Mouse (Mus musculus) monocyte, adult 5-6 weeks (primary cell): Measurements from ENCODE around the gene Ankrd12. TPM values are rescaled to one million over a fixed set of nuclear protein-coding genes. Genes with fewer than 3 reads are reported as not detected.
A peak's percentile ranks its signal among the peaks of the same experiment; 100 is the strongest.
"Not testable (repeated sequence)": the region's sequence is repeated elsewhere in the genome, so short reads cannot be mapped to it uniquely, and the experiment has no call there.

Source experiments
- ATAC-seq: fragments of 153-309, 156-312 bp; replicated peaks from 2 replicates; pipeline ENCODE4 v1.8.0; 2017; ENCODE audit warnings: mild to moderate bottlenecking; ENCODE audit not compliant: low TSS enrichment, insufficient number of reproducible peaks, severe bottlenecking, poor library complexity, low FRiP score
- total RNA-seq: library from RNA; stranded (forward); fragments of 200-1000, 200-491, 200-594 nt; gene quantifications from 3 replicates; pipeline ENCODE4 v1.2.3, GENCODE M21; 2017

Ankrd12 gene
- total RNA-seq, 1 experiment from 2014 or later: 60.7 TPM

DNA sequence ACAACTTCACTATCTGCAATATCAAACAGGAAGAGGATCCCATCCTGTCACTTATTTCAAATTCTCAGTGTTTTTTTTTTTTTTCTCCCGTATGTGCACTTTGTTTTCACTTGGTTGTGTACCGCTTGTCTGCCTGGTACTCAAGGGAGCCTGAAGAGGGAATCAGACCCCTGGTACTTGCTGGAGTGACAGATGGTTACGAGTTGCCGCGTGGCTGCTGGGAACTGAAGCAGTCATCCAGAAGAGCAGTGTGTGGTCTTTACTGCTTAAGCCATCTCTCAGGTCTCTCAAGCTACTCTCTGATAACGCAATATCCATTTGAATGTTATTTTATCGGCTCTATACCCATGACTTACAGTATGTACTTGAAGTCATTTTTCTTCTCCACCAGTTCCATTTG, 52.7 kb downstream of the Ankrd12 start:
- no peak for ATAC-seq

DNA sequence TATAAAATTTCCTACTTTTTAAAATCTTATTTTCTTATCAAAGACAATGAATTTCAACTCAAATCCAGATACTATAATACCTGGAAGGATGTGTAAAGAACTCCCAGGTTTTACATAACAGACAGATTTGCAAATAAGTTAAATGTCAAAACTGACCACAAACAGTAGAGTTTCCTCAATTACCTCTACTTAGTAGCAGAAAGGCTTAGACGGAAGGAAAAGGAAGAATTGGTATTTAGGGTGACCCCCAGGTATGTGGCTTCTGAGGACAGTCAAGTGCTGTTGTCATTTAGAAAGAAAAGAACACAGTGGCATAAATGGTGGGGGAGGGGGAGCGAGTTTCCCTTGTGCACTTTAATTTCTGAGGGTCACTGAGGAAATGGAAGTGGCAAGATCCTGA, 65.1 kb downstream of the Ankrd12 start:
- no peak for ATAC-seq

DNA sequence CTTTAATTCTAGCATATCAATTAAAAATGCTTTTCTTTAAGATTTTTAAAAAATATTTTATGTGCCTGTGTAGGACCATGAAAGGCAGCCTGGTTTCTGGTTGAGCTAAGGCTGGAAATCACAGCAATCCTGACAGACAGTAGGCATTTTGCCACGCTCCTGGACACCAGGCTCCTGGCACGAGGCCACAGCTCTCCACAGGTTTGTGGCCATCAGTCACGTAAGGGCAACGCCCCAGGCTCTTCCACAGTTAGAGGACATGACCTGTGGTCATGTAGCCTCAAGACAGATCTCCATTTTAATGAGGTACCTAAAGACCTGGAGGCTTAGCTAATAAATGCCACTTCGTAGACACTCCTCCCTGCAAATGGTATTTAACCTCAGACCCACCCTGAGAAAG, 69.0 kb downstream of the Ankrd12 start:
- no peak for ATAC-seq

DNA sequence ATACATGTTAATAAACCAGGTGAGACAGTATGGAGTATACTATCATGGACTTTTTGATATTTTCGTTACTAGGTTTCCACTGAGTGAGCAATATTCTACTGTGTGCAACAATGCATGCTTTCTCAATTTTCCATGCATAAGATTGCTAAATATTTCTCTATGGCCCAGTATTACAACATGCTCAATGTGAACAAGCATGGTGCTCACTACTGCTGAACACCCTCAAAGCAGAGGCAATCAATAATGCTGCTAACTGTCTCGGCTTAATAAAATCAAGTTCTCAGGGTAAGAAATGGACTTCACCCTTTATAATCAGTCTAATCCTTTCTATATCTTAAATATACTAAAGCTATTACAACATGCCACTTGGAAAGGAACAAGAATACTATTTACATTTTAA, 69.4 kb downstream of the Ankrd12 start:
- ATAC-seq: no peak

DNA sequence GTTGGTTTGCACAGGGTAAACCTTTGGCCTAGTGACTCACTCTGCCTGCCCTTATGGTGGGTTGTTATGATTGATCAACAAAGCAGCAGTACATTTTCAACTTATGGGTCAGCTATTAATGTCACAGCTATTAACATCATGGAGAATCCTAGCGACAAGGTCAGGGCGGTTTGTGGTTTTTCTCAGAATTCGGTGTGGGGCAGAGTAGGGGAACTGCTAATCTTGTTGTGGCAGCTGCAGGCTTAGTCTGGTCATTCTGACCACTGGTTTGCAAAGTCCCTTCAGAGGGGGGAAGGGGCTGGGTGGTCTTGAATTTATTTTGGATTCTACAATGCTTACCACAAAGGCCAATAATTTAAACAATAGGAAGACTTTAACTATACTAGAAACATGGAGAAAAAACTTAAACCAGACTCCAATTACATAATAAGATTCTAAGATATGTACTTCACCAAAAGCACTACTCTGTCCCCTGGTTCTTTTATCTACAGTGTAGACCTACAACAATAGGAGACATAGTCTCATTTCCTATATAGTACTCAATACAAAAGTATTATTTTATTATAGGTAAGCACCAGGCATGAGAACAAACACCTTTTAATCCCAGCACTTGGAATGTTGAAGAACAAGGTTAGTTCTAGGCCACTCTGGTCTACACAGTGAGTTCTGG, 88.6 kb downstream of the Ankrd12 start:
- no peak for ATAC-seq

DNA sequence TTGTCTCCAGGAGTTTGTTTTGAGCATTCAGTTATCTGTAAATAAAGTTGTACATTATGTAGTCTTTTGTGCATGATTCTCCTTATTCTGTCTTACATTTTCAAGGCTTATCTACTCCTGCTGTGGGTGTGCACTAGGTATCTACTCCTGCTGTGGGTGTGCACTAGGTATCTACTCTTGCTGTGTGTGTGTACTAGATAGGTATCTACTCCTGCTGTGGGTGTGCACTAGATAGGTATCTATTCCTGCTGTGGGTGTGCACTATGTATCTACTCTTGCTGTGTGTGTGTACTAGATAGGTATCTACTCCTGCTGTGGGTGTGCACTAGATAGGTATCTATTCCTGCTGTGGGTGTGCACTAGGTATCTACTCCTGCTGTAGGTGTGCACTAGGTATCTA, 100.2 kb downstream of the Ankrd12 start:
- ATAC-seq: not testable (repeated sequence)

DNA sequence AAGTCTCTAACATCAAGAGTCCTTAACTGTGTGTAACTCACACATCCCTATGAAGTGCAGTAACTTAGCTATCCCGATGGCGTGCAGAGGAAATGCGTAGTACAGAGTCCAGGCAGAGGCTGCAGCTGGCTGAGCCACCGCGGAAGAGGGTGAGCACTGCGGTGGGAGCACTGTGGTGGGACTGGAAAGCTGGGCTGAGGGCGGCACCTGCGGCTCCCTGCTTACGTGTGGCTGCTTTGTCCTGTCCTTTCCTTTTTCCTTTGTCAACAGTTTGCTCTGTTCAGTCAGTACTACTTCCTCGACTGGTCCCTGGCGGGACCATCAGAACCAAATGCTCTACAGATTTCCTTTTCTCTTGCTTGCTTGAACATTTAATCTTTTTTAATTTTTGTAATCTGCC, 109.1 kb downstream of the Ankrd12 start:
- no peak for ATAC-seq

DNA sequence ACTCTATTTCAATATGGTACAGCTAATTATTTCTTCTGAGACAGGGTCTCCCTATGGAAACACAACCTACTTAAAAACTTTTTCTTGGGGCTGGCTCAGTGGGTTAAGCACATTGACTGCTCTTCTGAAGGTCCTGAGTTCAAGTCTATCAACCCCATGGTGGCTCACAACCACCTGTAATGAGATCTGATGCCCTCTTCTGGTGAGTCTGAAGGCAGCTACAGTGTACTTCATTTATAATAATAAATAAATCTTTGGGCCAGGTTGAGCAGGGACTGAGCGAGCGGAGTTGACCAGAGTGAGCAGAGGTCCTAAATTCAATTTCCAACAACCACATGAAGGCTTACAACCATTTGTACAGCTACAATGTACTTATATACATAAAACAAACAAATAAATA, 114.6 kb downstream of the Ankrd12 start:
- ATAC-seq: no peak

DNA sequence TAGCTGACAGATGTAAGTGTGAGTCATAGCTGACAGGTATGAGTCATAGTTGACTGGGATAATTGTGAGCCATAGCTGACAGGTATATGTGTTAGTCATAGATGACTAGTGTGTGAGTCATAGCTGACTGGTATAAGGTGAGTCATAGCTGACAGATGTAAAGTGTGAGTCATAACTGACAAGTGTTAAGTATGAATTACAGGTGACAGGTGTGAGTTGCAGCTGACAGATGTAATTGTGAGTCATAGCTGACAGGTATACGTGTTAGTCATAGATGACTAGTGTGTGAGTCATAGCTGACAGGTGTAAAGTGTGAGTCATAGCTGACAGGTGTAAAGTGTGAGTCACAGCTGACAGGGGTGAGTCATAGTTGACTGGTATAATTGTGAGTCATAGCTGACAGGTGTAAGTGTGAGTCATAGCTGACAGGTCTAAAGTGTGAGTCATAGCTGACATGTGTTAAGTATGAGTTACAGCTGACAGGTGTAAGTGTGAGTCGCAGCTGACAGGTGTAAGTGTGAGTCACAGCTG, 115.2 kb downstream of the Ankrd12 start:
- ATAC-seq: peak; percentile 47; the same call in 1 of the 2 replicates

DNA sequence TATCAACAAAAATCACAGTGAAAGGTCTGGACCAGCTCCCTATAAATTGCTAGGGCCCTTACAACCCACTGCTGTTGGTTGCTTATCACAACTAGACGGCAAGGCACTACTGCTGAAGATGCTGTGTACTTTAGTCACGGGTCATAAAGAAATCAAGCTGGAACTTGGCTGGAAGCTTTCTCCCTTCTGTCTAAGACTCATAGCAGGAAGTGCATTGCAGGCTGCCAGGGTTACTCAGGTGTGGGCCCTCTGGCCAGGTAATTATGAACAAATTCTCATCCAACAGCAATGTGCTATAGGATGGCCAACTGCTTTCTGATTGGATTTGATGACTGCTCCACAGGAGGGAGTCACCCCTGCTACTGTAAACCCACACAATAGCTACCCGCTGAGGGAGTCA, 117.9 kb downstream of the Ankrd12 start:
- ATAC-seq: no peak

DNA sequence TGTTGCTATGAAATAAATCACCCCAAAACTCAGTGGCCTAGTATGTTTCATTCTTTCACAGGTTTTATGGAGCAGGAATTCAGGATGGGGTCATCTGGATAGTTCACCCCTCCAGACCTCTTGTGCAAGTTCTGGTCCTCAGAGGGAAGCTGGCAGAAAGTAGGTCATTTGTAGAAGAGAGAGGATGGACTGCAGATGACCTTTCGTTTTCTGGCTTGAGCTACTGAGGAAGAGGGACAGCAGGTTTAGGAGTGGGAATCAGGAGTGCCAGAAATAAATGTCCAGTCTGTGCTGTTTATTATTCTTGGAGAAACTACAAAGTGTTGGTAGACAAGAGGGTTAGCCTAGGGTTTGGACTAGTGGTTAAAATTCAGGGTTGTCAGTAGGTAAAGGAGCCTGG, 118.5 kb downstream of the Ankrd12 start:
- no peak for ATAC-seq

DNA sequence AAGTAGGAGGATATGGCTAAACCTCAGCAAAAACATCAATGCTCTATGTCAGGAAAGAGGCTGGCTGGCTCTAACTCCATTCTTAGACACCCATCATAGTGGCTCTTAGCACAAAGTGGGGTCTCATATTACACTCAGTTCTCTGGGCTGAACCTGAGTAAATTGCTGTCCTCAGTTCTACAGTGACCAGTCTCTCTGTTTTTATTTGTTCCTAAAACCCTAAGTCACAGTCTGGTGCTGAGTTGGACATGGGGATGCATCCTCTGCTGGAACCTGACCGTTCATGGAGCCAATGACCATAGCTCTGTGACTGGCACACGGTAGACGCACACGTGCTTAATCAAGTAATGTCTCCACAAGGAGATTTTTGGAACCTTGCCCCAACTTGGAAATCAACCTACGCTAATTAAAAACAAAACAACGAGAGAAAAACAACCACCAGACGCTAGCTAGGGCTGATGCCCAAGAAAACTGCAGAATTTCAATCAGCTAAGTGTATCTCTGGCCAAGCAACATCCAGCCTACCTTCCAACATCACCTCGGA, 119.0 kb downstream of the Ankrd12 start:
- ATAC-seq: no peak

DNA sequence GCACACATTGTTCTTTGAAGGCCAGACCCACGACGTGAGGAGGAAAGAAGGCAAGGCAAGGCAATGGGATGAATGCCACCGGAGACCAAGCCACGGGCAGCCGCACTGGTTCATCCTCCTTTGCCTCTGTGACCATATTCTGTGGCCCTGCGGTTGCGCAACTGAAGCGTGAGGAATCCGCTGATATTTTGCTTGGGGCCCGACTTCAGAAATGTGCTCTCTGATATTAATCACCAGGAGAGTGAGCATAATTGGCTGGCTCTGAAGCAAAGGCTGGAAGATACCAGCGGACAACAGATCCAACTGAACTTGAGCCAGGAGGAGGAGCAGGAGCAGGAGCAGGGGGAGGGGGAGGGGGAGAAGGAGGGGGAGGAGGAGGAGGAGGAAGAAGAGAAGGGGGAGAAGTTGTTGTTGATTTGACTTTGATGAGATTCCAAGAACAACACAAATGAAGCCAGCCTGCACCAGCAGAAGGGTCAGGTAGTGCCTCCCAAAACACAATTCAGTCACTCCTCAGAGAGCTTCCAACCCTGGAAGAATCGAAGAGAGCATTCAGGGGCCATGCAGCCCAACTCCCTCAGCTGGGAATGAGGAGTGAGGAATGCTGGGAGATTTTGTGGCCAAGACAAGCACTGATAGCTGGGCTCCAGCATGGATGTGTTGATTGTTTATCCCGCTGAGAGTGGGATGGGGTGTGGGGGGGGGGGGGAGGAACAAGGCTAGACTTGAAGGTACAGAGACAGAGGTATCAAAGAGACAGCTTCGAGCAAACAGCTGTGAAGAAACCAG, 119.7 kb downstream of the Ankrd12 start:
- ATAC-seq: no peak

DNA sequence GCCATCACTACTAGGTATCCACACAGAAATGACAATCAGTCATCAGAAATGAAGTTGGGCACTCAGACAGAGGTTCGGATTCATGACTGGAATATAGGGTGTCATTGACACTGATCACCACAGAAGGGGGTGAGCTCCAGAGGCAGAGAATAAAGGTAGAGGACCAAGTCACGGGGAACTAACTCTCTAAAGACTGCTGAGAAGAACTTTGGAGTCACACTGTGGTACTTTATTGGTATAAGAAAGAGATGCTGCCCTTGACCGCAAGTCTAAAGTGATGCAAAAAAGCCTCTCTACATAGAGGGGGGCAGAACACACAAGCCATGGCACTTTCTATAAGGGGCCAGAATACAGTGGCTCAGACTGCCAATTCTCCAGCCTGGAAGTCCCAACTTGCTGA, 120.7 kb downstream of the Ankrd12 start:
- no peak for ATAC-seq

DNA sequence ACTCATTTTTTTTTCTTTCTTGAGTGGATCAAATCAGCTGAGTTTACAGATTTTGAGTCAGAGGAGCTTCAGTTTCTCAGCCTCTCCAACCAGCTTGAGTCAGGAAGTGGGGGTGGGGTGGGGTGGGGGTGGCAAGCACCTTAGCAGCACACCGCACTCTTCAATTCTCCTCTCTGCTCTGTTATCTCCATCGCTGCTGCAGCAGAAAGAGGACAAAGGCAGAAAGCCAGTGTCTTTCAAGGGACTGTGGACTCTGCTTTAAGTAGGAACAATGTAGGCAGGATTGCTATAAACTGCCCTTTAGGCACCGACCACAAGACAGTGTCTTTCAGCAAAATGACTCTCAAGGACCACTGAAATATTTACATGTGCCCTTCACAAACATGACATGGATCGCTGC, 122.9 kb downstream of the Ankrd12 start:
- no peak for ATAC-seq

DNA sequence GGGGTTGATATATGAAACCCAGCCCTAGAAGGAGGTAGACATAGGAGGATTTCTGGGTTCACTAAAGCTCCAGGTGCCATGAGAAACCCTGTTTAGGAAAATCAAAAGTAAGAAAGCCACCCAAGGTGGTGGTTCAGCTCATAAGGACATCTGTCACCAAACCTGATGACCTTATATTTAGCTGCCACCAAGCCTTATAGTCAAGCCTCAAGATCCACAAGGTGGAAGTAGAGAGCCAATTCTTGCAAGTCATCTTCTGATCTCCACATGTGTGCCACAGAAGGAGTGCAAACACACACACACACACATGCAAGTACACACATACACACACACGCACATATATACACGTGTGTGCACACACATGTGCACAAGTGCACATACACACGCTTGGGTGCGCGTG, 124.8 kb downstream of the Ankrd12 start:
- ATAC-seq: 0 out of 2 replicates have a peak, but pooled peaks have one; percentile 24

DNA sequence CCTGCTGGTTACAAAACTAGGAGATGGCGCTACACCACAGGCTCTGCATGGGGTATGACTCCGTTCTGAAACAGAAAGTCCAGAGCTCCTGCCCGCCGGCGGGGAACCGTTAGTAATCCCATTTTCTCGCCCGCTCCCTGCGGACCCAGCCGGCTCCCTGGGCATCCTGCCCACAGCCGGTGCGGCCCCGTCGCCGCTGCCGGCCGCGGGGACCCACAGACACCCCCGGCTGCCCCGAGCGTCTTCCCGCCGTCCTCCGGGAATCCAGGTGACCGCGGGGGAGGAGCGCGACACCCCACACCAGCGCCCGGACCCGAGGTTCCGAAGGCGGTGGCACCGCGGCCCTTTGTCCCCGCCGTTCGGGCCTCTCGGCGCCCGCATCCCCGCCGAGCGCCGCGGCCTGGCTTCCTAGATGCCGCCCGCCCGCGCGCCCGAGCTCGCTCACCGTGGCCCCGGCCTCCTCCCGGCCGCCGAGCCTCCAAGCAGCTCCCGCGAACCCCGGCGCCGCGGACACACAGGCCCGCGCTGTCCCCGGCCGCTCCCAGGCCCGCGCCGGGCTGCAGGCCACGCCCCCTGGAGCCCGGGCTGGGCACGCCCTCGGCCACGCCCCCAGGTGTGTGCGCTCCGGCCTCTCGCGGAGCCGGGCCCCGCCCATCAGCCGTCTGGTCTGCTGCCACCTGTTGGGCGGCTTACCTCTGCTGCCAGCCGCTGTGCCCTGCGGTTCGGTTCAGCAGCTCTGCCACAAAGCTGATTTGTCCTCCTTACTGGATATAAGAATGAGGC, 126.1 kb downstream of the Ankrd12 start, which contains the start of gene Twsg1:
Gene Twsg1 (minus strand): TSS at position 605 of the 783 bp plus-strand sequence.
- ATAC-seq: peak; percentile 84

DNA sequence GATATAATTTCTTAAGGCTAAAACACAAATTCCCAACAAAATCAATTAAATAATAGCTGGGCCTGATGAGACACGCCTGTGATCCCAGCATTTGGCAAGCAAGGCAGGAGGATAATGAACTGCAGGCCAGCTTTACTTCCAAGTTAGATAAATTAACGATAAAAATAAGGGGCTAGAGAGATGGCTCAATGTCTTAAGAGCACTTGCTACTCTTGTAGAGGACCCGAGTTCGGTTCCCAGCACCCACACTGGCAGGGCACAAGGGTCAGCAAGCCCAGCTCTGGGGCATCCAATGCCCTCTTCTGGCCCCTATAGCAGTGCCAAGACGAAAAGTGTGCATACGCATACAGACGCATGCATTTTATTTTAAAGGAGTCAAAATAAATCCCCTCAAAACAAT, 126.7 kb downstream of the Ankrd12 start:
- no peak for ATAC-seq

DNA sequence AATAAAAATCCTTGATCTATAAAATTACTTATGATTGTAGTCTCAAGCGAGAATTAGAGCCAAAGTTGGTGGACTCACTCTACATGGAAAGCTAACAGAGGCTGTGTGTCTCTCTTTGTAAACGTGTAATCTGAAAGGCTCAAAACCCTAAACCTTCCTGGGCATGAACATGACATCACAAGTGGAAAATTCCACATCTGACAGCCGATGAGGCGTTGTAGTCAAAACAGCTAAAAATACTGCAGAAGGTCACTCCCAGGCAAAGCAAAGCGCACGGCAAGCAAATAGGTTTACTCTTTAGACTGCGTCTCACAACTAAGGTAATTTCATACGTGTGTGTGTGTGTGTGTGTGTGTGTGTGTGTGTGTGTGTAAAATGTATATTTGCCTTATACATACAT, 129.6 kb downstream of the Ankrd12 start:
- no peak for ATAC-seq
